Mouse (Mus musculus) CH12F3 (cell line): ENCODE measurements around the gene Mdm2.

ENCODE experiments used
- in situ Hi-C: fragments of 300-500 bp; cut with MboI; formaldehyde crosslinking; loops from 2 replicates; pipeline ENCODE4 v1.14.3; 2020; ENCODE audit warnings: low sequenced_read_pairs

Gene Mdm2

GRCm38 (mm10) chr10:117701034-117701829 lies 9.3 kb downstream of the Mdm2 start:
- in situ Hi-C loops = no loop called here

GRCm38 (mm10) chr10:117700450-117700849 lies 10.1 kb downstream of the Mdm2 start:
- in situ Hi-C loops = no loop called here

GRCm38 (mm10) chr10:117699914-117700313 lies 10.6 kb downstream of the Mdm2 start:
- in situ Hi-C loops = no loop called here

- in situ Hi-C loops = no loop called here
These were observed 12.0 kb downstream of the Mdm2 start for GRCm38 (mm10) chr10:117698313-117699138.

GRCm38 (mm10) chr10:117697561-117698115 lies 12.9 kb downstream of the Mdm2 start:
- in situ Hi-C loops = no loop called here

- in situ Hi-C loops = no loop called here
These were observed 13.6 kb downstream of the Mdm2 start for GRCm38 (mm10) chr10:117696827-117697560.

- in situ Hi-C loops = no loop called here
These were observed 14.3 kb downstream of the Mdm2 start for GRCm38 (mm10) chr10:117696021-117696826.

GRCm38 (mm10) chr10:117695605-117696004 lies 15.0 kb downstream of the Mdm2 start:
- in situ Hi-C loops = no loop called here

- in situ Hi-C loops = no loop called here
These were observed 15.5 kb downstream of the Mdm2 start for GRCm38 (mm10) chr10:117695027-117695426.

- in situ Hi-C loops = no loop called here
These were observed 16.2 kb downstream of the Mdm2 start for GRCm38 (mm10) chr10:117694255-117694953.

GRCm38 (mm10) chr10:117692953-117693352 lies 17.6 kb downstream of the Mdm2 start:
- in situ Hi-C loops = no loop called here

GRCm38 (mm10) chr10:117692173-117692572 lies 18.4 kb downstream of the Mdm2 start:
- in situ Hi-C loops = no loop called here

GRCm38 (mm10) chr10:117691389-117691968 lies 19.1 kb downstream of the Mdm2 start:
- in situ Hi-C loops = no loop called here

- in situ Hi-C loops = no loop called here
These were observed 19.7 kb downstream of the Mdm2 start for GRCm38 (mm10) chr10:117690770-117691296.

GRCm38 (mm10) chr10:117690101-117690352 lies 20.5 kb downstream of the Mdm2 start:
- in situ Hi-C loops = no loop called here

GRCm38 (mm10) chr10:117689297-117690100 lies 21.1 kb downstream of the Mdm2 start:
- in situ Hi-C loops = no loop called here

- in situ Hi-C loops = no loop called here
These were observed 22.1 kb downstream of the Mdm2 start for GRCm38 (mm10) chr10:117688204-117689151.
